Mouse (Mus musculus) gastrocnemius, postnatal 25 days (tissue): Measurements from ENCODE around the gene Adrm1. TPM values are rescaled to one million over a fixed set of nuclear protein-coding genes. Genes with fewer than 3 reads are reported as not detected.

Experiments used
- DNase-seq: peaks from one replicate; pipeline ENCODE4 v3.0.0; 2022
- microRNA-seq, 2 experiments: library from miRNA; unstranded; fragments of <30 nt; microRNA quantifications; one replicate each; pipeline ENCODE4 v1.2.0; 2021; ENCODE audit warnings: borderline replicate concordance in 2 of 2
- total RNA-seq, 2 experiments: library from RNA; stranded (reverse); gene quantifications; 1 replicate in 1 of 2; 2 replicates in 1 of 2; pipeline ENCODE4 v1.2.3; 2021

Adrm1 gene
- total RNA-seq, 2 experiments from 2014 or later: 88.2 to 102 TPM

DNA sequence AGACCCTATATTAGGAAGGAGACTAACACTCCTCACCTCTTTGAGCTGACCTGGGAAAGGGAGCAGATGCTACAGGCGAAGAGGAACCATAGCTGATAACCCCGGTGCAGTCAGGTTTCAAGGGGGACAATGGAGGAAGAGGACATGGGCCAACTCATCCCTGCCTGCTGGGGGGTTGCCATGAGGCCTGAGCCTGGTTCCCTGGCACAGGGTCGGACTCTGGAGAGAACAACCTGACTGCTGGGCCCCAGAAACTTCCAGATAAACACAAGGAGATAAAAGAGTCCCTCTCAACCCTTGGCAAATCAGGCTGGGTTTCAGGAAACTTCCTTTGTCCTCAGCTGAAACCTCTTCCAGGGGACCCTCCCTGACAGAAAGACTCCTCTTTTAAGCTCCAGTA is 47.0 kb downstream of the Adrm1 start:
- DNase-seq: no peak

DNA sequence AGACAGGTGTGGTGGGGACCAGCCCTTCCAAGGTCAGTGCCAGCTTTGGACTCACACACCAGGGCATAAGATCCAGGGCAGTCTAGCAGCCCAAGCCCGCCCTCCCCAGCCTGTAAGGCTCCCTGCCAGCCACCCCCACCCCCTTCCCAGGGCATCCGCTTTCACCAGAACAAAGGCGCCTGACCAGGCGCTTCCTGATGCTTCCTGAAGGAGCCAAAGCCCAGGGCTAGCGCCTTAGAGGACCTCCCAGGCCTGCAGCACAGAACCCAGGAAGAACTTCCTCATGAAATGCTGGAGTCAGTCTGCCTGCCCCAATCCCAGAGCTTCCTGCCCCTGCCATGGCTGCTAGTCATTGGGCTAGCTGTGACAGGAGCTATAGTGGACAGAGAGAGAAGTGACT is 47.4 kb downstream of the Adrm1 start:
- peak; percentile 48 for DNase-seq

DNA sequence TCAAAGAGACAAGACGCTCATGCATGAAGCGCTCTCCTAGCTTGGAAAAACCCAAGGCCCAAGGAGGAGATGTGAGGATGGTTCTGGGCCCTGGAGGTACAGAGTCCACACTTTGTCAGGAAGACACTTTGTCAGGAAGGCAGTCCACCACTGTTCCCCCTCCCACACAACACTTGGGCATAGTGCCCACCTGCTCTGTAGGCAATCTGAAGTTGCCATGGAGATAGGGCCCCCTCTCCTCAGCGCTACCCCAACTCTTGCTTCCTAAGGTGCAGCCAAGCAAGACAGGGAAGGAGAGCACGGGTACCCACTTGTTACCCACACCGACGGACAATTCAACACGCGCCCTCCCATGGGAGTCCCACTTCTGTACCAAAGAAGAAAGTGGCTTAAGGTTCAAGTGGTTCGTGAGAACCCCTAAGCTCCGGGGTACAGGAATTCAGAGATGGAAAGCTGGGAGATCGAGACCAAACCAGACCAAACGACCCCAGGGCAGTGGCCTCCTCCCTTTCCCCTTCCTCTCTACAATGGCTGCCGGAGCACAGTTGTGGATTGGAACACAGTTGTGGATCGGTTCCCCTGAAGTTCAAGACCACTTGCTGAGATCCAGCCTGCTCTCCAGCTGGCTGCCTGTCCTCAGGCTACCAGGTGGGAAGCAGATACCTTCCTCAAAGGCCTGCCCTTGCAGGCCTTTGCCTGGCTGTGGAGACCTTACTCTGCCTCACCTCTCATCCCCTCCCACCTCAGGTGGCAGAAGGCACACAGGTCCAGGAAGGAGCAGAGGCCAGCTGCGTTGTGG is 48.1 kb downstream of the Adrm1 start:
- no peak for DNase-seq

DNA sequence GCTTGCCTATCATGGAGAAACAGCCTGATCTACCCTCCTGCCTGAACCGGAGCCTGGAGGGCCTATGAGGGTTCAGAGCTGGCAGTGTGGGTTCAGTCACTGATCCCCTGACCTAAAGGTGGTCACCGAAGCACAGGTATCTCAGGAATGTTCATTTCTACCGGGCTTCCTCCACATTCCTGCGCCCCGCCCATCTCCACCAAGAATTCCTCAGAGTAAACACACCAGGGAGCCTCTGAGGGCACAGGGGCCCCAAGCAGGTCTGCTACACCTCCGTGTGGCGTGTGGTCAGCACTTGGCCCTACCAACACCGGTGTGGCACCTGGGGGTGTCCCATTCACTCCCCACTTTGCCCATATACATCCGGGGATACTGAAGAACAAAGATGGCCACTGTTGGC is 48.9 kb downstream of the Adrm1 start:
- no peak for DNase-seq

DNA sequence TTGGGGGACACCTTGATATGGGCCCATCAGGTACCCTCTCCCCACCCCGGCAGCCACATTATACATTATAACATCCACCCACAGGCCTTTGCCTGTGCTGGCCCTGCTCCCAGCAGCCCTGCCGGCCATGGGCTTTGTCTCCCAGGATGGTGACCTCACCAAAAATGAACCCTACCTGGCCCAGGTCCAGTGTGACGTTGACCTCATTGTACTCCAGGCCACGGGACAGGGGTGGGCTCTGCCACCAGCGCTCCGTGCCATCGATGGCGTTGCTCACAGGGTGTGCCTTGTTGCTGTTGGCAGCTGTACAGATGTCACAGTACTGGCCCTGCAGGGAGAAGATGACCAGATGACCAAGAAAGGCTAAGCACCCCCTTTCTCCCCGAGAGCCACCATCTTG is 49.8 kb downstream of the Adrm1 start:
- DNase-seq: no peak

DNA sequence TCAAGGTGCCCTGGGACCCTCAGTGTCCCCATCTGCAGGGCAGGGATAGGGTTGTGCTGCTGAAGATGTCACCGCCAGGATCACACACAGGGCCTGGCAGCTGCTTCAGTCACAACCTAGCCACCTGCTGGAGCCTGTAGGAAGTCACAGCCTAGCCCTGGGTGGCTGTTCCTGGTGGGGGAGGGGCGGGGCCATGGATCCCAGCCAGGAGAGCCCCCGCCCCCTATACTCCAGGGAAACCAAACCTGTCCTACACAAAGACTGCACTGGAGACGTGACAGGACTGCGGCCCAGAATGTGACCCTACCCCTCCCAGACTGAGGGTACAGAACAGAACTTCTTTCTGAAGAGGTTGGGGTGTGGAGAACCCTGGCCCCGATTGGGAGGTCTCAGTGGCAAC is 51.0 kb downstream of the Adrm1 start:
- DNase-seq: no peak

DNA sequence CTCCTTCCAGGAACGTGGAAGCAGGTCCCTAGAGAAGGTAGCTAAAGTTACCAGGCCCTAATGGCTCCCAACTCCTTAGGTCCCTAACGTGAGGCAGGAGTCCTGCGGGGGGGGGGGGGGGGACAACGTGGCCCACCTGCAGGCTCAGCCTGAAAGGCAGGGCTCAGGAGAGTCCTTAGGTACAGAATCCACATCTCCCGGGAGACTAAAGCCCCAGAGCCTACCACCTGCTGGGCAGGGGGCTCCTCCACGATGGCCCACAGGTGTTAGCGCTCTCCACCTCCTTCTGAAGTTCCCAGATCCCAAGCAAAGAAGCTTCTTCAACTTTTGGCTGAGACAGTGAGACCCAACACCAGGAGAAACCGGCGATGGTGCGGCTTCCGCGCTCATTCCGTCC is 53.4 kb downstream of the Adrm1 start:
- DNase-seq: no peak

DNA sequence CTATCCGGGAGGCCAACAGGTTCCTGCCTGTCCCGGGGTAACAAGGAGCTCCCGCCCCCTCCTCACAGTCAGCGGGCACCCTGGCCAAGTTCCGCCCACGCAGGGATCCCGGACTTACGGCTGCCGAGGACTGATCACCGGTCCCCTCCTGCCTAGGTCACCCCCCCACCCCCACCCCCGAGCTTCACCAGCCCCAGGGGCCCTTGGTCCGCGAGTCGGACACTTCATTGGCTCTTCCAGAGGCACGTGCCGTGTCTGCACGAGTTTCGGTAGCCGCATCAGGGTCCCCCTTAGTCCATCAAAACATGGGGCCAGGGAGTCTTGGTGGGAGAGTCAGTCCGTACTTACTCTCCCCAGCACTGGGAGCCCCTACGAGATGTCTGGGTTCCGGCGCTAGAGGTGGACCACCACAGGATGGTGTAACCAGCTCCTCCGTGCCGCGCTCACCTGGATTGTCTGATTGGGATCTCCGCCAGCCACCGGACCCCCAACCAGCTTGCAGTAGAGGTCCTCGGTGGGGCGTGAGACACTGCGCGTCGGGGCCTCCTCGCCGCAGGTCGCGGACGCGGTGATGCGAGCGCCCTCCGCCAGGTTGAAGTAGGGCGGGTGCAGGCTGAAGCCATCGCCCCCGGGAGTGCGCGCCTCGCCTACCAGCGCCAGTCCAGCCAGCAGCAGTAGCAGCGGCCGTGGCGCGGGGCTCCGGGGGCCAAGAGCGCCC is 53.9 kb downstream of the Adrm1 start:
- DNase-seq: peak; percentile 48

Small RNAs within 50 kb of the gene (microRNA-seq; reads per million reads assigned to microRNA genes)
- 0 reads per million in 2 experiments for gene Mir7005

Other genes starting within 250 kb of the Adrm1 start
- 1 to 10 TPM; 7.2 to 9.9 TPM for gene Taf4, start 194.8 kb upstream of the Adrm1 start, total RNA-seq
- gene Lsm14b, start 146.5 kb upstream of the Adrm1 start, total RNA-seq: 10 to 100 TPM; 39.7 to 43.9 TPM
- gene Psma7, start 129.1 kb upstream of the Adrm1 start, total RNA-seq: 100 to 1,000 TPM; 115 to 123 TPM
- 1 to 10 TPM; 1.7 to 2.2 TPM for gene Ss18l1, start 129.0 kb upstream of the Adrm1 start, total RNA-seq
- 10 to 100 TPM; 12.5 to 13.2 TPM for gene Mtg2, start 100.9 kb upstream of the Adrm1 start, total RNA-seq
- gene Hrh3, start 67.0 kb upstream of the Adrm1 start, total RNA-seq: not detected
- 10 to 100 TPM; 15.4 to 16.0 TPM for gene Osbpl2, start 52.2 kb upstream of the Adrm1 start, total RNA-seq
- 10 to 100 TPM in 1 of 2 experiments, 1 to 10 TPM in 1; 8.0 to 10.0 TPM for gene Lama5, start 54.4 kb downstream of the Adrm1 start, total RNA-seq
- 100 to 1,000 TPM; 342 to 348 TPM for gene Rps21, start 85.9 kb downstream of the Adrm1 start, total RNA-seq
- 10 to 100 TPM in 1 of 2 experiments, 1 to 10 TPM in 1; 8.6 to 10.7 TPM for gene Cables2, start 102.0 kb downstream of the Adrm1 start, total RNA-seq
- not detected for gene Rbbp8nl, start 118.4 kb downstream of the Adrm1 start, total RNA-seq
- gene Gata5, start 163.2 kb downstream of the Adrm1 start, total RNA-seq: not detected